Mouse (Mus musculus) ES-E14 (cell line): ENCODE measurements around the gene Hcfc1r1. TPM values are rescaled to one million over a fixed set of nuclear protein-coding genes. Genes with fewer than 3 reads are reported as not detected.

Experiments used
- DNase-seq: peaks from one replicate; pipeline ENCODE4 v3.0.0-alpha.2; 2013; ENCODE audit warnings: low read depth, low spot score
- H3K27ac ChIP-seq: 2 replicates; pipeline ENCODE4 v1.5.1; 2012; ENCODE audit warnings: low read depth, mild to moderate bottlenecking, low read length, moderate library complexity, mixed read lengths; ENCODE audit not compliant: poor library complexity, insufficient read depth, severe bottlenecking
- H3K36me3 ChIP-seq: 2 replicates; pipeline ENCODE4 v1.6.1; 2012; ENCODE audit warnings: mild to moderate bottlenecking, low read length, moderate library complexity, mixed read lengths; ENCODE audit not compliant: control insufficient read depth, poor library complexity, insufficient read depth, severe bottlenecking
- H3K4me1 ChIP-seq, 2 experiments: fragments of 150-350 bp in 1 of 2; sonication (generic) in 1 of 2; 2 replicates each; pipeline ENCODE4 v1.6.1; 2012; ENCODE audit warnings: low read length in 2 of 2, mild to moderate bottlenecking in 1 of 2, mixed read lengths in 1 of 2; ENCODE audit not compliant: control insufficient read depth in 2 of 2, insufficient read depth in 2 of 2, poor library complexity in 1 of 2
- H3K4me3 ChIP-seq, 2 experiments: fragments of 150-350 bp in 1 of 2; sonication (generic) in 1 of 2; 2 replicates each; pipeline ENCODE4 v1.5.1; 2012; ENCODE audit warnings: low read length in 2 of 2, low read depth in 1 of 2, mild to moderate bottlenecking in 1 of 2, mixed read lengths in 1 of 2; ENCODE audit not compliant: insufficient read depth in 1 of 2, poor library complexity in 1 of 2, severe bottlenecking in 1 of 2
- H3K9ac ChIP-seq: 2 replicates; pipeline ENCODE4 v1.6.1; 2012; ENCODE audit warnings: low read depth, mild to moderate bottlenecking, low read length, mixed read lengths; ENCODE audit not compliant: poor library complexity, insufficient read depth, severe bottlenecking
- H3K9me3 ChIP-seq: fragments of 150-350 bp; sonication (generic); 2 replicates; pipeline ENCODE4 v1.6.1; 2012; ENCODE audit warnings: low read depth, mild to moderate bottlenecking, low read length; ENCODE audit not compliant: control insufficient read depth, insufficient read depth
- CHD2 ChIP-seq: IDR thresholded peaks from 2 replicates; pipeline ENCODE4 v1.6.1; 2014; ENCODE audit warnings: mild to moderate bottlenecking, low read depth, low read length, inconsistent platforms
- HCFC1 ChIP-seq: IDR thresholded peaks from 2 replicates; pipeline ENCODE4 v1.6.1; 2012; ENCODE audit warnings: low read length, inconsistent platforms, borderline replicate concordance; ENCODE audit not compliant: insufficient read depth
- MAFK ChIP-seq: IDR thresholded peaks from 2 replicates; pipeline ENCODE4 v1.6.1; 2014; ENCODE audit warnings: mild to moderate bottlenecking, low read depth, low read length, inconsistent platforms; ENCODE audit not compliant: insufficient read depth
- ZC3H11A ChIP-seq: IDR thresholded peaks from 2 replicates; pipeline ENCODE4 v1.6.1; 2012; ENCODE audit warnings: low read depth, mild to moderate bottlenecking, inconsistent platforms, low read length, borderline replicate concordance
- ZNF384 ChIP-seq: IDR thresholded peaks from 2 replicates; pipeline ENCODE4 v1.6.1; 2012; ENCODE audit warnings: low read depth, low read length, inconsistent platforms
- in situ Hi-C, 2 experiments: fragments of 600-800 bp; cut with MboI; formaldehyde crosslinking; loops; one replicate each; pipeline ENCODE4 v1.15.1; 2025; ENCODE audit warnings: low sequenced_read_pairs in 2 of 2, inconsistent platforms in 1 of 2; ENCODE audit not compliant: unreplicated experiment in 2 of 2
- total RNA-seq: library from RNA; depleted of rRNA; stranded (reverse); fragments of 300-350 nt; gene quantifications from 2 replicates; pipeline ENCODE4 v1.2.3, GENCODE M21; 2012

Gene Hcfc1r1
- total RNA-seq, 1 experiment = 36.4 TPM

DNA sequence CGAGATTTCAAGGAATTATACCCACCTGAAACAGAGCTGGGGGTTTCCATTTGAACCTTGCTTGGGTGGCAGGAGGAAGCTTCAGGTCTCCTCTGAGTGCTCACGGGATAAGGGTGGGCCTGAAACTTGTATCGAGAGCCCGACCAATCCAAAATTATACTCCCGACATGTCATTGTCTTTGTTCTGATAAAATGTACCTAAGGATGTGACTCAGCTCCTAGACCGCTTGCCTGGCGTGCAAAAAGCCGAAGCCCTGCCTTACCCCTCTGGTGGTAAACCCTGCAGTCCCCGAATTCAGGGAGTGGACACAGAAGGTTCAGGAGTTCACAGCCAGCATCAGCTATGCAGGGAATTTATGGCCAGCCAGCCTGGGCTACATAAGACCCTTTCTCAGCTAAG, 6.9 kb downstream of the Hcfc1r1 start:
- Histone ChIP-seq H3K4me3 (peak overlapping the region in 1 of 2 experiments; percentile 69; a peak in 3 of 4 replicates), H3K27ac (no peak overlapping the region), H3K4me1 (peaks cover 5 to 44% of the 10 kb centered on the region in 2 experiments), H3K9me3 (no peaks in the 10 kb centered on the region), H3K36me3 (peaks cover 6% of the 10 kb centered on the region; the same call in 1 of the 2 replicates), H3K9ac (peak overlapping the region; percentile 67)
- TF ChIP-seq HCFC1 (no peak), ZC3H11A (no peak)
- no peak for DNase-seq
- in situ Hi-C loops = no loop called here

DNA sequence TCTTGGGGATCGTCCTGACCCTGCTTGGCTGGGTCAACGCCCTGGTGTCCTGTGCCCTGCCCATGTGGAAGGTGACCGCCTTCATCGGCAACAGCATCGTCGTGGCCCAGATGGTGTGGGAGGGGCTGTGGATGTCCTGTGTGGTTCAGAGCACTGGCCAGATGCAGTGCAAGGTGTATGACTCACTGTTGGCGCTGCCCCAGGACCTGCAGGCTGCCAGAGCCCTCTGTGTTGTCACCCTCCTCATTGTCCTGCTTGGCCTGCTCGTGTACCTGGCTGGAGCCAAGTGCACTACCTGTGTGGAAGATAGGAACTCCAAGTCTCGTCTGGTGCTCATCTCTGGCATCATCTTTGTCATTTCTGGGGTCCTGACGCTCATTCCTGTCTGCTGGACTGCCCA, 7.7 kb downstream of the Hcfc1r1 start:
- no peaks in the 10 kb centered on the region for H3K9me3 ChIP-seq
- peaks cover 5 to 40% of the 10 kb centered on the region in 2 experiments for H3K4me1 ChIP-seq
- no peak overlapping the region for H3K9ac ChIP-seq
- no peak for TF ChIP-seq ZC3H11A
- TF ChIP-seq ZNF384 = no peak
- TF ChIP-seq HCFC1 = no peak
- TF ChIP-seq MAFK = no peak
- TF ChIP-seq CHD2 = no peak
- H3K27ac ChIP-seq = no peak overlapping the region
- no peak for DNase-seq
- in situ Hi-C loops = no loop called here
- peaks cover 6% of the 10 kb centered on the region; the same call in 1 of the 2 replicates for H3K36me3 ChIP-seq
- no peak overlapping the region for H3K4me3 ChIP-seq

DNA sequence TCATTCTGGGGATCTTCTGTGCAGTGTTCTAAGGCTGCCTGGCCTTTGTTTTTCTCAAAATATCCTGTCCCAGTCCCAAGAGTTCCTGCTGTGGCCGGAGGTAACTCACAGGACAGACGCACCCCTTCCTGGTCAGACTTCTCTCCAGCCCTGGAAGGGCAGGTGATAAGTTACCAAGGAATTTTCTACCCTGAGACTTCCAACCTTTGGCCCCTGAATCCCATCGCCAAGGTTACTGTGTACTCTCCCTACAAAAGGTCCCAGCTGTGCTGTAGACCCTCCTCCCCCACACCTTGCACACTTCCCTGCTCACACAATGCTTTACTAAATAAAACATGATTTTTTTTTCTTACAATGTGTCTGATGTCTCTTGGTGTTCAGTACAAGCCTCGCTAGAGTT, 8.7 kb downstream of the Hcfc1r1 start:
- Histone ChIP-seq H3K4me1 (peaks cover 5 to 37% of the 10 kb centered on the region in 2 experiments), H3K27ac (no peak overlapping the region), H3K36me3 (peaks cover 6% of the 10 kb centered on the region; the same call in 1 of the 2 replicates), H3K4me3 (no peak overlapping the region), H3K9me3 (no peaks in the 10 kb centered on the region), H3K9ac (no peak overlapping the region)
- DNase-seq = no peak
- in situ Hi-C loops = no loop called here
- TF ChIP-seq HCFC1 (no peak), CHD2 (no peak), ZNF384 (no peak), ZC3H11A (no peak), MAFK (no peak)

DNA sequence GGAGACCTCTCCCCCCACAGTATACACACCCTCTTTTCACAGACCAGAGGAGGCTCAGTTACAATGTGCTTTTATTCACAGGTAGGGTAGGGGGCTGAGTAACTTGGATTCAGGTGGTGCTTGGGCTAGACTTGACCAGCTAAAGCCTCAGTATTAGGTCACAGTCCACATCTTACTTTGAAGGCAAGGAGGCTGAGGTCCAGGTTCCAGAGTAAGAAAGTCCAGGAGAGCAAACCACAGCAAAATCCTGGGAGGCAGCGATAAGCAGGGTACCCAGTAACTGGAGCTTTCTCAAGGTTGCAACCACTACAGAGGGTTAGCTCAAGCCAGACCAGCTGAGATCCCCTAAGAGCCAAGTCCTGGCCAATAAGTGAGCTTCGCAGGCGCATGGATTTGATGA, 9.1 kb downstream of the Hcfc1r1 start:
- Histone ChIP-seq H3K27ac (no peak overlapping the region), H3K4me3 (no peak overlapping the region), H3K36me3 (peaks cover 6% of the 10 kb centered on the region; the same call in 1 of the 2 replicates), H3K4me1 (peaks cover 5 to 37% of the 10 kb centered on the region in 2 experiments), H3K9me3 (no peaks in the 10 kb centered on the region), H3K9ac (no peak overlapping the region)
- TF ChIP-seq ZNF384 = no peak
- no peak for TF ChIP-seq HCFC1
- TF ChIP-seq ZC3H11A = no peak
- TF ChIP-seq MAFK = no peak
- no peak for TF ChIP-seq CHD2
- DNase-seq = no peak
- in situ Hi-C loops = no loop called here

DNA sequence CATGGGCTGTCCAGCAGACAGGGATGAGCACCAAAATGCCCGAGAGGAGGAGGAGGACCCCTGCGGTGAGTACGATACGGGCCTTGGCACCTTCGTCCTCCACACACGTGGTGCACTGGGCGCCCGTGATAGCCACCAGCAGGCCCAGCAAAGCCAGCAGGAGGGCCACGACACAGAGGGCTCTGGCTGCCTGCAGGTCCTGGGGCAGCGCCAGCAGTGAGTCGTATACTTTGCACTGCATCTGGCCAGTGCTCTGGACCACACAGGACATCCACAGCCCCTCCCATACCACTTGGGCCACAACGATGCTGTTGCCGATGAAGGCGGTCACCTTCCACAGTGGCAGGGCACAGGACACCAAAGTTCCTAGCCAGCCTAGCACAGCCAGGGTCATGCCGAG, 9.8 kb downstream of the Hcfc1r1 start:
- in situ Hi-C loops = no loop called here
- Histone ChIP-seq H3K9ac (peak overlapping the region; percentile 26; the same call in 1 of the 2 replicates), H3K4me1 (peaks cover 5 to 37% of the 10 kb centered on the region in 2 experiments), H3K4me3 (peak overlapping the region; percentile 18 to 49), H3K36me3 (peaks cover 6% of the 10 kb centered on the region; the same call in 1 of the 2 replicates), H3K9me3 (no peaks in the 10 kb centered on the region), H3K27ac (no peak overlapping the region)
- DNase-seq = no peak
- TF ChIP-seq ZC3H11A (no peak), HCFC1 (no peak), MAFK (no peak), ZNF384 (no peak), CHD2 (no peak)
